Mouse (Mus musculus): ENCODE measurements around the gene Izumo2. TPM values are rescaled to one million over a fixed set of nuclear protein-coding genes. Genes with fewer than 3 reads are reported as not detected.
"Not testable (repeated sequence)": the region's sequence is repeated elsewhere in the genome, so short reads cannot be mapped to it uniquely, and the experiment has no call there.

Izumo2 gene
- polyA plus RNA-seq, 1 experiment = not detected

- under 1% methylated on average over 44 of the region's 44 CpGs for WGBS
- peak; percentile 42; the same call in 1 of the 2 replicates for TF ChIP-seq POLR2A (IDR thresholded peaks at IDR 0.05; ENCODE audit: low read depth, low read length)
- no peak for TF ChIP-seq CTCF (IDR thresholded peaks at IDR 0.05; ENCODE audit: extremely low read depth, insufficient read depth, insufficient read length, insufficient replicate concordance)
- H3K27me3 ChIP-seq (ENCODE audit: control insufficient read depth, insufficient read depth, low read length) = no peaks in the 10 kb centered on the region
- peak within 1 kb of the TSS; percentile 72 for H3K4me3 ChIP-seq (ENCODE audit: extremely low read depth, insufficient read depth, insufficient read length)
- peak within 1 kb of the TSS; percentile 92 for H3K27ac ChIP-seq (ENCODE audit: insufficient read depth, low read length)
- peaks cover 11% of the 10 kb centered on the region for H3K36me3 ChIP-seq (ENCODE audit: control insufficient read depth, insufficient read depth, low read length)
- DNase-seq (ENCODE audit: low read depth in 1 of 2, low spot score in 2 of 2) = peak; percentile 92 to 97
- H3K4me1 ChIP-seq (ENCODE audit: control insufficient read depth, insufficient read depth, insufficient read length) = peaks cover 3% of the 10 kb centered on the region; the same call in 1 of the 2 replicates
Measured at GRCm38 (mm10) chr7:44748101-44749044, 39.8 kb downstream of the Izumo2 start, which contains the start of gene Vrk3. Gene Vrk3 (plus strand): TSS chr7:44748413.

GRCm38 (mm10) chr7:44750950-44751349 lies 42.4 kb downstream of the Izumo2 start, which contains the start of gene Zfp473:
Gene Zfp473 (minus strand): TSS chr7:44751050.
- WGBS = 83% methylated on average over 1 of the region's 1 CpGs
- H3K27me3 ChIP-seq (ENCODE audit: control insufficient read depth, insufficient read depth, low read length); DNase-seq (ENCODE audit: low read depth in 1 of 2, low spot score in 2 of 2); H3K27ac ChIP-seq (ENCODE audit: insufficient read depth, low read length); H3K4me1 ChIP-seq (ENCODE audit: control insufficient read depth, insufficient read depth, insufficient read length); H3K4me3 ChIP-seq (ENCODE audit: extremely low read depth, insufficient read depth, insufficient read length): not testable (repeated sequence)
- H3K36me3 ChIP-seq (ENCODE audit: control insufficient read depth, insufficient read depth, low read length) = peaks cover 33% of the 10 kb centered on the region

DNA sequence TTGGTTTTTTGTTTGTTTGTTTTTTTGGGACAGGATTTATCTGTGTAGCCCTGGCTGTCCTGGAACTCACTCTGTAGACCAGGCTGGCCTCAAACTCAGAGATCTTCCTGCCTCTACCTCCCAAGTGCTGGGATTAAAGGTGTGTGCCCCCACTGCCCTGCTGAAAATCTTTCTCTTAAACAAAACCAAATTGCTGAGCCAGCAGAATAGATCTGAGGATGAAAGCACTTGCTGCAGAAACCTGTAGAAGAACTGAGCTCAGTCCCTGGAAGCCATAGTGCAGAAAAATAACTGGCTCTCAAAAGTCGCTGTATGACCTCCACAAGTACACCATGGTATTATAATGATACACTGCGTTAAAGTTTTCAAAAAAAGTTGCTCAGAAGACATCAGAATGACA lies 48.6 kb downstream of the Izumo2 start:
- peaks cover 61% of the 10 kb centered on the region for H3K36me3 ChIP-seq (ENCODE audit: control insufficient read depth, insufficient read depth, low read length)
- no peak for DNase-seq (ENCODE audit: low read depth in 1 of 2, low spot score in 2 of 2)
- no peak overlapping the region for H3K4me3 ChIP-seq (ENCODE audit: extremely low read depth, insufficient read depth, insufficient read length)
- no peaks in the 10 kb centered on the region for H3K27me3 ChIP-seq (ENCODE audit: control insufficient read depth, insufficient read depth, low read length)
- no peak overlapping the region for H3K27ac ChIP-seq (ENCODE audit: insufficient read depth, low read length)
- TF ChIP-seq CTCF (IDR thresholded peaks at IDR 0.05; ENCODE audit: extremely low read depth, insufficient read depth, insufficient read length, insufficient replicate concordance) = no peak
- no peak for TF ChIP-seq POLR2A (IDR thresholded peaks at IDR 0.05; ENCODE audit: low read depth, low read length)
- WGBS = 93% methylated on average over 2 of the region's 2 CpGs
- no peaks in the 10 kb centered on the region for H3K4me1 ChIP-seq (ENCODE audit: control insufficient read depth, insufficient read depth, insufficient read length)

- Histone ChIP-seq H3K27me3 (ENCODE audit: control insufficient read depth, insufficient read depth, low read length) (no peaks in the 10 kb centered on the region), H3K36me3 (ENCODE audit: control insufficient read depth, insufficient read depth, low read length) (peaks cover 51% of the 10 kb centered on the region), H3K4me3 (ENCODE audit: extremely low read depth, insufficient read depth, insufficient read length) (no peak overlapping the region), H3K27ac (ENCODE audit: insufficient read depth, low read length) (no peak overlapping the region), H3K4me1 (ENCODE audit: control insufficient read depth, insufficient read depth, insufficient read length) (no peaks in the 10 kb centered on the region)
- TF ChIP-seq POLR2A (IDR thresholded peaks at IDR 0.05; ENCODE audit: low read depth, low read length) (no peak), CTCF (IDR thresholded peaks at IDR 0.05; ENCODE audit: extremely low read depth, insufficient read depth, insufficient read length, insufficient replicate concordance) (no peak)
- DNase-seq (ENCODE audit: low read depth in 1 of 2, low spot score in 2 of 2) = no peak
Measured at GRCm38 (mm10) chr7:44760366-44760765, 51.8 kb downstream of the Izumo2 start.

DNA sequence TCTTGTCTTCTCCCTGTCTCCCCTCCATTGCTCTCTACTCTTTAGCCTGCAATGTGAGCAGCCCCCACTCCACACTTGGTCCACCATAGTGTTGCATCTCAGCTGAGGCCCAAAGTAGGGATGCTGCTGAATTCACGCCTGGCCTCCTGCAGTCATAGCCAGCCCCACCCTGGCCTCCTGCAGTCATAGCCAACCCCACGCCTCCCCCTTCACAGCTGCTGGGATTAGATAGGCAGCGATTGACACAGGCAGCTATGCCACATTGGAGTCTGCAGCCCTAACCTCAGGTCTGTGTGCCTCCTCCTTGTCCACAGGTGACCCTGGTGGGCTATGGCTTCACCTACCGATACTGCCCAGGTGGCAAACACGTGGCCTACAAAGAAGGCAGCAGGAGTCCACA lies 59.6 kb downstream of the Izumo2 start:
- Histone ChIP-seq H3K27ac (ENCODE audit: insufficient read depth, low read length) (no peak overlapping the region), H3K4me3 (ENCODE audit: extremely low read depth, insufficient read depth, insufficient read length) (no peak overlapping the region), H3K4me1 (ENCODE audit: control insufficient read depth, insufficient read depth, insufficient read length) (no peaks in the 10 kb centered on the region), H3K36me3 (ENCODE audit: control insufficient read depth, insufficient read depth, low read length) (peaks cover 52% of the 10 kb centered on the region), H3K27me3 (ENCODE audit: control insufficient read depth, insufficient read depth, low read length) (no peaks in the 10 kb centered on the region)
- 89% methylated on average over 5 of the region's 5 CpGs for whole genome bisulfite sequencing
- TF ChIP-seq CTCF (IDR thresholded peaks at IDR 0.05; ENCODE audit: extremely low read depth, insufficient read depth, insufficient read length, insufficient replicate concordance) (no peak), POLR2A (IDR thresholded peaks at IDR 0.05; ENCODE audit: low read depth, low read length) (no peak)
- no peak for DNase-seq (ENCODE audit: low read depth in 1 of 2, low spot score in 2 of 2)

Other genes with a start within 250 kb of the Izumo2 start
- gene Aspdh, start 243.4 kb upstream of the Izumo2 start, polyA plus RNA-seq (2012; rRNA removed) = 0.40 TPM in 1 of 2 replicates, not detected in the other
- gene Josd2, start 240.8 kb upstream of the Izumo2 start, polyA plus RNA-seq (2012; rRNA removed) = 124 and 171 TPM in 2 replicates
- 188 and 231 TPM in 2 replicates for gene Emc10, start 212.2 kb upstream of the Izumo2 start, polyA plus RNA-seq (2012; rRNA removed)
- gene Fam71e1, start 212.2 kb upstream of the Izumo2 start, polyA plus RNA-seq (2012; rRNA removed) = 5.1 and 7.3 TPM in 2 replicates
- gene Mybpc2, start 184.1 kb upstream of the Izumo2 start, polyA plus RNA-seq (2012; rRNA removed) = 1.2 and 1.4 TPM in 2 replicates
- 285 and 365 TPM in 2 replicates for gene Spib, start 176.7 kb upstream of the Izumo2 start, polyA plus RNA-seq (2012; rRNA removed)
- gene Pold1, start 159.9 kb upstream of the Izumo2 start, polyA plus RNA-seq (2012; rRNA removed) = 118 and 121 TPM in 2 replicates
- gene Nr1h2, start 154.8 kb upstream of the Izumo2 start, polyA plus RNA-seq (2012; rRNA removed) = 162 and 211 TPM in 2 replicates
- gene Napsa, start 136.4 kb upstream of the Izumo2 start, polyA plus RNA-seq (2012; rRNA removed) = 256 and 335 TPM in 2 replicates
- gene Kcnc3, start 118.1 kb upstream of the Izumo2 start, polyA plus RNA-seq (2012; rRNA removed) = 3.5 and 4.2 TPM in 2 replicates
- gene Myh14, start 37.9 kb upstream of the Izumo2 start, polyA plus RNA-seq (2012; rRNA removed) = 0.09 and 0.63 TPM in 2 replicates
- 46.4 and 52.5 TPM in 2 replicates for gene Vrk3, start 39.7 kb downstream of the Izumo2 start, polyA plus RNA-seq (2012; rRNA removed)
- gene Zfp473, start 42.3 kb downstream of the Izumo2 start, polyA plus RNA-seq (2012; rRNA removed) = 0.25 and 0.27 TPM in 2 replicates
- 43.8 and 60.5 TPM in 2 replicates for gene Nup62, start 107.3 kb downstream of the Izumo2 start, polyA plus RNA-seq (2012; rRNA removed)
- 175 and 251 TPM in 2 replicates for gene Il4i1, start 107.6 kb downstream of the Izumo2 start, polyA plus RNA-seq (2012; rRNA removed)
- gene Atf5, start 107.9 kb downstream of the Izumo2 start, polyA plus RNA-seq (2012; rRNA removed) = 49.6 and 66.2 TPM in 2 replicates
- gene Akt1s1, start 140.2 kb downstream of the Izumo2 start, polyA plus RNA-seq (2012; rRNA removed) = 67.8 and 105 TPM in 2 replicates
- gene Tbc1d17, start 140.3 kb downstream of the Izumo2 start, polyA plus RNA-seq (2012; rRNA removed) = 68.4 and 91.7 TPM in 2 replicates
- gene Pnkp, start 148.4 kb downstream of the Izumo2 start, polyA plus RNA-seq (2012; rRNA removed) = 67.3 and 84.9 TPM in 2 replicates
- 66.2 and 77.3 TPM in 2 replicates for gene Ptov1, start 161.0 kb downstream of the Izumo2 start, polyA plus RNA-seq (2012; rRNA removed)
- gene Med25, start 184.0 kb downstream of the Izumo2 start, polyA plus RNA-seq (2012; rRNA removed) = 113 and 136 TPM in 2 replicates
- gene Fuz, start 187.3 kb downstream of the Izumo2 start, polyA plus RNA-seq (2012; rRNA removed) = 52.8 and 54.4 TPM in 2 replicates
- gene Ap2a1, start 220.8 kb downstream of the Izumo2 start, polyA plus RNA-seq (2012; rRNA removed) = 69.9 and 91.7 TPM in 2 replicates
- not detected in 2 replicates for gene Tsks, start 234.5 kb downstream of the Izumo2 start, polyA plus RNA-seq (2012; rRNA removed)

Measured in spleen, adult 2 months (tissue).